Mouse (Mus musculus): ENCODE measurements around the gene Ldb2.

Gene Ldb2

GRCm38 (mm10) chr5:44543472-44544132 lies 255.9 kb downstream of the Ldb2 start:
- no peak for DNase-seq (ENCODE audit: low read depth, low spot score)

GRCm38 (mm10) chr5:44541748-44542147 lies 257.7 kb downstream of the Ldb2 start:
- DNase-seq (ENCODE audit: low read depth, low spot score): no peak

- no peak for DNase-seq (ENCODE audit: low read depth, low spot score)
These were observed 260.8 kb downstream of the Ldb2 start for GRCm38 (mm10) chr5:44538687-44539086.

GRCm38 (mm10) chr5:44538000-44538395 lies 261.5 kb downstream of the Ldb2 start:
- no peak for DNase-seq (ENCODE audit: low read depth, low spot score)

- no peak for DNase-seq (ENCODE audit: low read depth, low spot score)
These were observed 262.0 kb downstream of the Ldb2 start for GRCm38 (mm10) chr5:44537316-44537999.

DNA sequence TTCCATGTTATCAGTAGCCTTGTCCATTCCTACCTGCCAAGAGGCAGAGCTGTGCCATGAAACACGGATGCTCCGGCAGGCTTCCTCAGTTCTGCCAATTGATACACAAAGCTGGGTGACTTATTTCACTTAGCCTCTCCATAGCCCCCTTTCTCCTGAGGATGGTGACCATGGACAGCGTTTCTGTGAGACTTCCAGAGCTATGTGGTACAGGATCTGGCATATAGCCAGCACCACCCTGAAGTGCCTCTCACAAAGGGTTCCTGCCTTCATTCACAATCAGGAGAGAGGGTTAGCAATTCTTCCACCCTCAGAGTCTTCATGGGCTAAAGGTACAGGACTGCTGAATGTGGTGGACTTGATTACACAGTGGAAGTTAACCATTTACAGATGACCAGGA lies 270.0 kb downstream of the Ldb2 start:
- DNase-seq (ENCODE audit: low read depth, low spot score): no peak

GRCm38 (mm10) chr5:44529001-44529400 lies 270.5 kb downstream of the Ldb2 start:
- no peak for DNase-seq (ENCODE audit: low read depth, low spot score)

DNA sequence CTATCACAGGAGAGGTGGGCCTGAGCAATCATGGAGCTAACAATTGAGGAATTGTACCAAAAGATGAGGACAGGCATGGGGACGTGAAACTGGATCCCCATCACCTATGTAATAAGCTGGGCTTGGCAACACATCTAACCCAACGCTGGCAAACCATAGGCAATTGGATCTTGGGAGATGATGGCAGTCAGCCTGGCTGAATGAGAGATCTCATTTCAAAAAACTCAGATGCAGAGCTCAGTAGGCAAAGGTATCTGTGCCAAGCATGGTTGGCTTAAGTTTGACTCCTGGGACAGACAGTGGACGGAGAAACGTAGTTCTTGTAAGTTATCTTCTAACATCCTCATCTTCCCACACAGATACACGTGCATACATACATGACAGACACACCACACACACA lies 294.3 kb downstream of the Ldb2 start:
- DNase-seq (ENCODE audit: low read depth, low spot score): no peak

- no peak for DNase-seq (ENCODE audit: low read depth, low spot score)
These were observed 294.7 kb downstream of the Ldb2 start for GRCm38 (mm10) chr5:44504786-44505185.

DNA sequence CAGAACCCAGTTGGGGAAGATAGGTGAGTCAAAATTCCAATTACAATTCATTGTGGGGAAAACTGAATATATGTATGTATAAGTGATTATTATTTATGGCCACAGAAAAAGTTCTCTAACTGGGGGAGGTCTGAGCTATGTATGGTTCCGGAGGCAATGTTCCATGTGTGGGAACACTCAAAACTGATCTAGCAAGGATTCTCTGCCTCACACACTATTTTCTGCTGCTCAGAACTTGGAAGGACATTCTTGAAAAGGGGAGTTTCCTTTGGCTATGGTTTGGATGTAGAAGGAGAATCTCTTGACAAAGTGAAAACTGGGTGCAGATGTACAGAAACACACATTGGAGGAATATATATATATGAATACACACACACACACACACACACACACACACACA lies 301.3 kb downstream of the Ldb2 start:
- DNase-seq (ENCODE audit: low read depth, low spot score): no peak

GRCm38 (mm10) chr5:44496854-44497253 lies 302.6 kb downstream of the Ldb2 start:
- DNase-seq (ENCODE audit: low read depth, low spot score): no peak

DNA sequence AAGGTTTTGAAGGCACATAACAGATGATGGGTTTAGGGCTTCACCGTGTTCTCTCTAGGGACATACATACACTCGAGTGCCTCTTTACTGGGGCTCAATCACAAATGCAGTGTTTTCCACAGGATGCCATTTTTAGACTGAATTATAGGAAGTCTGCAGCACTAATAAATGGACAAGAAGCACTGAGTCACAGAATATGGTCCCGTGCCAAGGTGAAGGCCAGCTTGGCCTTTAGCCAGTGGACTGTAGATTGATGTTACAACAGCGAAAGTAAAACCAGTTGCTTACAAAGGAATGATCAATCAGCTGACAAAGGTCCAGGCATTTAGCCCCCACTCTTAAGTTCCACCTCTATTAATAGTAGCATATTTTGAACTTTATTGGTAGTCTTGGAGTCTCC lies 304.4 kb downstream of the Ldb2 start:
- peak; percentile 60 for DNase-seq (ENCODE audit: low read depth, low spot score)

DNA sequence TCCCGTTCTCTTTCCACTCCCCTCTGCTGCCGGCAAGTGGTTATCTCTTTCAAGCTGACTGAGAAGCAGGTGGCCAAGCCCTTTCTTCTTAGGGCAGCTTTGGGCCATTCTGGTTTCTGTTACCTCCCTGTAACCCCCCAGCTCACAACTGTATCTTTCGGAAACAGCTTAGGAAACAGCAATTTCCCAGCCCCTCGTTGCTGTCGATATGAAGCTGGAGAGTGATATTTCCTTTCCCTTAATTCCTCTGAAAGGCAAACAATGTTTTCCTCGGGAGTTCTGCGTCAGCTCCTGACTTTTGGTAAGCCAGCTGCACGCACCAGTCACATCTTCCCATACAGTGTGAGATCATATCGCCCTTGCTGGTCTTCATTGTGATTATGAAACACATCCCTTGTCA lies 305.3 kb downstream of the Ldb2 start:
- DNase-seq (ENCODE audit: low read depth, low spot score): peak; percentile 3

DNA sequence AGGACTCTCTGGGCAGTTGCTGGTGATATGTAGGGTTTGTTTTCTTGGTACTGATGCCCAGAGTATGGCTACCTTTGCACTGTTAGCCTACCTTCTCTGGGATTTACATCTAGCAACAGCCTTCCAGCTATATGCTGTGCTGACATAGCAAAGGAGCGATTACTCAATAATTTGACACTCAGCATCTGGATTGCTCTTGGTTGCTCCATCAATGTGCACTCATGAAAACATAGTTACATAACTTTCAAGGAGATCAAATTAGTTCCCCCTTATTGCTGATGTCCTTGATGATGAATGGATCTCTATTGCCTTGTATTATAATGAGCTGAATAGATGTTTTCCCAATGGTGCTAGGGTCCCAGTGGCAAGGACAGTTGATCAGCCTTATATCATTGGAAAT lies 308.0 kb downstream of the Ldb2 start:
- no peak for DNase-seq (ENCODE audit: low read depth, low spot score)

DNA sequence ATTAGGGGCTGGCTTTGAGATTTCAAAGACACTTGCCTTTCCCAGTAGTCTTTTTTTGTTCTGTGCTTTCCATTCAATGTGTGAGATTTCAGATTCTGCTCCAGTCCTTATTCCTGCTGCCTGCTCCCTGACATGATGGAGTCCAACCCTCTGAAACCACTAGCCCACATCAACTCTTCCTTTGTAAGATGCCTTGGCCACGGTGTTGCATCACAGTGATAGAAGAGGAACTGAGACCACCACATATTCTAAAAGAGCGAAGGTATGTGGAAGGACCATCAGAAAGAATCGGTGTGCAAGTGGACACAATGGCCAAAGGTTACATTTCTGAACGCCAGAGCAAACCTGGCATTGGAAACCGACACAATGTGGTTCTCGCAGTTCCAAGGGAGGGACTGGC lies 309.0 kb downstream of the Ldb2 start:
- no peak for DNase-seq (ENCODE audit: low read depth, low spot score)

DNA sequence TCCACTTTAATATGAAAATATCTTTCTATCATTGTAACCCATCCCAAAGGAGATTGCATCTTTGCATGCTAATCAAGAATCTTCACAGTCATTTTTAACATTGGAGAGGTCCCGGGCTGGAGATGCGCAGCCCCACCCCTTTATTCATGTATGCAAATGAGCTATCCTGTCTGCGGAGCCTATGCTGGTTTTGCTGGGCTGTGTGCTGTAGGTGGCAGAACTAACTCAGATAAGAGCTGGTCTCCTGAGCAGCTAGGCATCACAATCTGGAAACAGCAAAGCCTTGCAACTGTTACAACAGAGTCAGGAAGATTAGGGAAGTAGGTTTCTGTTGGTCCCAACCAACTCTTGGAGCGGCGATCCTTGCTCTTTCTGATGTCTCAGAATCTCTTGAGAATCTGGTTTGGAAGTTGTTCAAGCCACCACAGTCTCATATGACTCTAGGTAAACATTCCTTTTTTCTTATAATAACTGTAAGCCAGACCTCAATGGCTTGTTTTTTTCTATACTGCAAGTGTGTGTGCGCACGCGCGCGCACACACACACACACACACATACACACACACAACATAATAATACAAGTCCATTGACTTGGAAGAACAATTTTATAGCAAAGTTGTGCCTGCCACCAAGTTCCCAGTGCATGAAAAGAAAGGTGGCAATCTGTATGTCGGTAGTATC lies 315.9 kb downstream of the Ldb2 start:
- peak; percentile 10 for DNase-seq (ENCODE audit: low read depth, low spot score)

DNA sequence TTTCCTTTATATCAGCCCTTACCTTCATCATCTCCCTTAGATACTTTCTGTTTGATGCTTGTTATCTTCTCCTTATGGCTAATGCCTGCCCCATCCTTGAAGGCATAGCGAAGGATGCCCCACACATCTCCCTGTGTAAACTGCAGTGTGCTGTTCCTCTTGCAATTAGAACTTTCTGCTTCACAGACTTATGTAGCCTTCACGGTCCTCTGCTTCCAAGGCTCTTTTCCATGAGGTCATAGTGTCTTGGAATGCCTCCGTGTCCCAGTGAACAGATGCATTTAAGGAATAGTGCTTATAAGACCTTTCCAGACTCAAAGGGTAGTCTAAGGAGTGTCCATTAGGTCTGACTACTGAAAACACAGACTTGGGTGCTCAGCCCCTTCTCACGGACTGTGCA lies 318.1 kb downstream of the Ldb2 start:
- DNase-seq (ENCODE audit: low read depth, low spot score): no peak

DNA sequence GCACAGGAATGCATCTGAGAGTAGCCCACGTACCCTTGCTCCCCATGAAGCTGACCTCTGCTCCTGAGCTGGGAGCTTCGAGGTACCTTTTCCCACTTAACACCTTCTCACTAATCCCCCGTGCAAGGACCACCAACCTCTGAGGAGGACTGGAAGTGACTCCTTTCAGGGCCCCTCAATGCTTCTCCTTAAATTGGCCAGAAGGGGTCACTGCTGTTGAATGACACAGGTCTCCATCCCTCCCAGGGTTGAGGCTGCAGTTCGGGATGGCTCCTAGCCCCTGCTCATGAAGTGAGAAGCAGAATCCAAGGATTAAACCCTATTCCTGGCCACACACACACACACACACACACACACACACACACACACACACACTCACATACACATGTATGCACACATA lies 323.1 kb downstream of the Ldb2 start:
- no peak for DNase-seq (ENCODE audit: low read depth, low spot score)

- no peak for DNase-seq (ENCODE audit: low read depth, low spot score)
These were observed 323.9 kb downstream of the Ldb2 start for GRCm38 (mm10) chr5:44475543-44475942.

DNA sequence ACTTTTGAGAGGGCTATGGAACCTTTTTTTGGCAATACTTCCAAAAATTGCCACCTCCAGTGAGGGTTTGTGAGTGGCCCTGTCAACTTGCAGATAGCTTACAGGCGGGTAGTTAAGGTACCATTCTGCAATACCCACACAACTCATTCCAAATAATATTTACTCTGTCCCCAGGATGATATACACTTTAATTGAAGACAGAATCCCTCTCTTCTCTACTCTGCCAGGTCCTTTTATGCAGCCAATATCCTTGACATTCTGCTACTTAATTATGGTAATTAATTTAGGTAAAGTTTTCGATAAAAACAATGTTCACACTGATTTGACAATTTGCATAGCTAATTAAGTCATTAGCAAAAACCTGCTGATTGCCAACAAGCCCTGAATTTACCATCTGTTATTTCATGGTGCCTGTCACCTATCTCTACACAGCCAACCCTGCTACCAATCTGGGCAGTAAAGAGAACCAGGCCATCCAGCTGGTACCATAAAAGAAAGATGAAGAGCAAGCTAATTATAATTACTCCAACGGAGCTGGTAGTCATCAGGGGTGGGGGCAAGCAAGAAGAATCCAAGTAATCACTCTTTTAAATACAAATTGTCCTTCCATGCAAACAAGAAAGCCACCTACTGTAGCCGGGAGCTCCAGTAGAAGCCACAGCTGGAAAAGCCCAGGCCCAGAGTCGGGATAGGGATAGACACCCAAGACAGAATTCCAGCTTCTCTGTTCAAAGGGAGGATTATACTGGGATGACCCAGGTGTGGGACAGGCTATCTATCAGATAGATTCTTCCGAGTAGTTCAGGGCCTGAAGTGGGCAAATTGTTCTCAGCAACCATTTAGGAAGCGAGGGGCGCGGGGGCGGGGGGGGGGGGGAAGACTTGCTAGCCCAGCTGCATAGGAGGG lies 325.4 kb downstream of the Ldb2 start:
- no peak for DNase-seq (ENCODE audit: low read depth, low spot score)

DNA sequence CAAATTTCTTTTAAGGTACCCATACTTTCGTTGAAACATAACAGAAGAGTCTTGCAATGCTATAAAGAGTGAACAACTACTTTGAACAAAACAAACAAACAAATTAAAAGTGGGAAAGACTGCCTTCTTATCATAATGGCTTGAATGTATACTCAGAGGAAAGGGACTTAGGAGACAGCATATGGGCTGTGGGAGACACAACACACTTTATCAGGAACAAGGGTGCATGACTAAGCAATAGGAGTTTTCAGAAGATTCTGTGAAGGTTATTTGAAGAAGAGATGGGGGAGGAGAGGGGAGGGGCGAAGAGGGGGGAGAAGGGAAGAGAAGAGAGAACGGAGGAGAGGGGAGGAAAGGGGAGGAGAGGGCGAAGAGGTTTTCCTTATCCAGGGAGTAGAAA lies 334.2 kb downstream of the Ldb2 start:
- DNase-seq (ENCODE audit: low read depth, low spot score): no peak
